Mouse (Mus musculus): ENCODE results near the gene Klhl2.

GRCm38 (mm10) chr8:64761430-64761829 lies 88.4 kb downstream of the Klhl2 start:
- TF ChIP-seq POLR2A (IDR thresholded peaks at IDR 0.05; ENCODE audit: extremely low read depth, insufficient read depth, low read length) (no peak), CTCF (IDR thresholded peaks at IDR 0.05; ENCODE audit: low read depth, low read length) (peak; percentile 78)
